Mouse (Mus musculus): ENCODE results near the gene Hist2h2ab. TPM values are rescaled to one million over a fixed set of nuclear protein-coding genes. Genes with fewer than 3 reads are reported as not detected.

Gene Hist2h2ab
- total and polyA plus RNA-seq, 3 experiments = 0.72 to 234 TPM; not detected in 1

- H3K9ac ChIP-seq (ENCODE audit: control insufficient read depth, low read depth, low read length, poor library complexity, severe bottlenecking) = peak overlapping the region; percentile 57
- TF ChIP-seq ELF1 (IDR thresholded peaks at IDR 0.05; ENCODE audit: low read depth, low read length) (no peak), HCFC1 (IDR thresholded peaks at IDR 0.05; ENCODE audit: low read depth, low read length) (no peak), TAL1 (IDR thresholded peaks at IDR 0.05; ENCODE audit: low read length) (peak; percentile 95), JUND (IDR thresholded peaks at IDR 0.05; ENCODE audit: low read depth, low read length) (no peak), NELFE (IDR thresholded peaks at IDR 0.05; ENCODE audit: low read depth, low read length) (no peak)
- peaks cover 28 to 56% of the 10 kb centered on the region in 2 experiments for H3K4me1 ChIP-seq (ENCODE audit: control insufficient read depth in 1 of 2, insufficient read depth in 2 of 2, low read length in 2 of 2)
- peak overlapping the region; percentile 65 for H3K27ac ChIP-seq (ENCODE audit: control insufficient read depth, low read depth, low read length)
- no peaks in the 10 kb centered on the region for H3K79me2 ChIP-seq (ENCODE audit: control insufficient read depth, insufficient read depth, low read length, poor library complexity)
- no peaks in the 10 kb centered on the region for H3K27me3 ChIP-seq (ENCODE audit: control insufficient read depth in 1 of 2, insufficient read depth in 2 of 2, low read length in 2 of 2)
- H3K9me3 ChIP-seq (replicated peaks; ENCODE audit: insufficient read depth, low read length) = no peaks in the 10 kb centered on the region
- peaks cover 0 to 54% of the 10 kb centered on the region in 2 experiments; a peak in 2 of 4 replicates for H3K36me3 ChIP-seq (ENCODE audit: control insufficient read depth in 1 of 2, insufficient read depth in 2 of 2, low read length in 2 of 2)
- peak; percentile 97 for DNase-seq (ENCODE audit: low read depth, low spot score)
- H3K4me3 ChIP-seq (ENCODE audit: control insufficient read depth in 1 of 2, insufficient read depth in 1 of 2, low read depth in 2 of 2, low read length in 2 of 2) = peak overlapping the region; percentile 24 to 38
Measured at GRCm38 (mm10) chr3:96254683-96255355, 35.2 kb downstream of the Hist2h2ab start.

- H3K4me3 ChIP-seq (ENCODE audit: control insufficient read depth in 1 of 2, insufficient read depth in 1 of 2, low read depth in 2 of 2, low read length in 2 of 2) = peak overlapping the region; percentile 11 to 44; a peak in 3 of 4 replicates
- H3K4me1 ChIP-seq (ENCODE audit: control insufficient read depth in 1 of 2, insufficient read depth in 2 of 2, low read length in 2 of 2) = peaks cover 28 to 57% of the 10 kb centered on the region in 2 experiments
Measured at GRCm38 (mm10) chr3:96255926-96256593, 36.4 kb downstream of the Hist2h2ab start.

More at GRCm38 (mm10) chr3:96255926-96256593, 36.4 kb downstream of the Hist2h2ab start:
- Histone ChIP-seq H3K36me3 (ENCODE audit: control insufficient read depth in 1 of 2, insufficient read depth in 2 of 2, low read length in 2 of 2) (peaks cover 0 to 50% of the 10 kb centered on the region in 2 experiments; a peak in 2 of 4 replicates), H3K79me2 (ENCODE audit: control insufficient read depth, insufficient read depth, low read length, poor library complexity) (no peaks in the 10 kb centered on the region), H3K9me3 (replicated peaks; ENCODE audit: insufficient read depth, low read length) (no peaks in the 10 kb centered on the region), H3K27me3 (ENCODE audit: control insufficient read depth in 1 of 2, insufficient read depth in 2 of 2, low read length in 2 of 2) (no peaks in the 10 kb centered on the region), H3K27ac (ENCODE audit: control insufficient read depth, low read depth, low read length) (peak overlapping the region; percentile 58), H3K9ac (ENCODE audit: control insufficient read depth, low read depth, low read length, poor library complexity, severe bottlenecking) (peak overlapping the region; percentile 54)
- peak; percentile 66 for DNase-seq (ENCODE audit: low read depth, low spot score)
- TF ChIP-seq E2F4 (IDR thresholded peaks at IDR 0.05; ENCODE audit: borderline replicate concordance, low read depth, low read length) (no peak), CTCF (IDR thresholded peaks at IDR 0.05 in 2 of 3, conservative IDR thresholded peaks at IDR 0.05 in 1 of 3; ENCODE audit: control insufficient read depth in 1 of 3, insufficient read depth in 1 of 3, low read depth in 2 of 3, low read length in 3 of 3, poor library complexity in 1 of 3, severe bottlenecking in 1 of 3) (no peak), MYC (IDR thresholded peaks at IDR 0.05; ENCODE audit: low read depth, low read length) (no peak), EP300 (IDR thresholded peaks at IDR 0.05; ENCODE audit: low read depth in 1 of 2, low read length in 2 of 2) (no peak), UBTF (IDR thresholded peaks at IDR 0.05; ENCODE audit: borderline replicate concordance, insufficient read depth, low read depth, low read length) (no peak), USF1 (IDR thresholded peaks at IDR 0.05; ENCODE audit: low read depth, low read length) (no peak), TAL1 (IDR thresholded peaks at IDR 0.05; ENCODE audit: low read length) (no peak), ZNF384 (IDR thresholded peaks at IDR 0.05; ENCODE audit: low read depth, low read length) (no peak), MAX (IDR thresholded peaks at IDR 0.05; ENCODE audit: low read length) (no peak), JUND (IDR thresholded peaks at IDR 0.05; ENCODE audit: low read depth, low read length) (no peak), POLR2AphosphoS2 (IDR thresholded peaks at IDR 0.05; ENCODE audit: low read length) (no peak), BHLHE40 (IDR thresholded peaks at IDR 0.05; ENCODE audit: borderline replicate concordance, low read depth, low read length) (no peak), MAFK (IDR thresholded peaks at IDR 0.05; ENCODE audit: borderline replicate concordance, low read depth, low read length) (no peak), TCF12 (IDR thresholded peaks at IDR 0.05; ENCODE audit: low read depth, low read length) (no peak), SMC3 (IDR thresholded peaks at IDR 0.05; ENCODE audit: low read depth, low read length) (no peak), ZMIZ1 (IDR thresholded peaks at IDR 0.05; ENCODE audit: low read depth, low read length) (no peak), GABPA (IDR thresholded peaks at IDR 0.05; ENCODE audit: low read depth, low read length) (no peak), USF2 (IDR thresholded peaks at IDR 0.05; ENCODE audit: borderline replicate concordance in 1 of 2, insufficient read depth in 1 of 2, low read depth in 1 of 2, low read length in 2 of 2) (no peak), RAD21 (IDR thresholded peaks at IDR 0.05; ENCODE audit: low read depth, low read length) (no peak), ELF1 (IDR thresholded peaks at IDR 0.05; ENCODE audit: low read depth, low read length) (no peak)

Data from MEL (cell line).